Mouse (Mus musculus): Measurements from ENCODE around the gene Smco3. TPM values are rescaled to one million over a fixed set of nuclear protein-coding genes. Genes with fewer than 3 reads are reported as not detected.
A peak's percentile ranks its signal among the peaks of the same experiment; 100 is the strongest.

Smco3 gene
- polyA plus RNA-seq, 1 experiment = not detected

- H3K36me3 ChIP-seq (ENCODE audit: control insufficient read depth, insufficient read depth, low read length) = no peaks in the 10 kb centered on the region
- TF ChIP-seq POLR2A (IDR thresholded peaks at IDR 0.05; ENCODE audit: low read depth, low read length) (no peak), CTCF (IDR thresholded peaks at IDR 0.05; ENCODE audit: extremely low read depth, insufficient read depth, insufficient read length, insufficient replicate concordance) (no peak)
- no peak overlapping the region for H3K4me3 ChIP-seq (ENCODE audit: extremely low read depth, insufficient read depth, insufficient read length)
- no peak overlapping the region for H3K27ac ChIP-seq (ENCODE audit: insufficient read depth, low read length)
- 83% methylated on average over 8 of the region's 8 CpGs for WGBS
- DNase-seq (ENCODE audit: low read depth in 1 of 2, low spot score in 2 of 2) = no peak
- peaks cover 9% of the 10 kb centered on the region; the same call in 1 of the 2 replicates for H3K4me1 ChIP-seq (ENCODE audit: control insufficient read depth, insufficient read depth, insufficient read length)
- no peaks in the 10 kb centered on the region for H3K27me3 ChIP-seq (ENCODE audit: control insufficient read depth, insufficient read depth, low read length)
Observed at GRCm38 (mm10) chr6:136848399-136848798, 13.1 kb upstream of the Smco3 start.

- H3K36me3 ChIP-seq (ENCODE audit: control insufficient read depth, insufficient read depth, low read length) = no peaks in the 10 kb centered on the region
- H3K4me3 ChIP-seq (ENCODE audit: extremely low read depth, insufficient read depth, insufficient read length) = no peak overlapping the region
Observed at GRCm38 (mm10) chr6:136847790-136848189, 12.5 kb upstream of the Smco3 start.

GRCm38 (mm10) chr6:136847267-136847666 is 12.0 kb upstream of the Smco3 start:
- Histone ChIP-seq H3K36me3 (ENCODE audit: control insufficient read depth, insufficient read depth, low read length) (no peaks in the 10 kb centered on the region), H3K4me1 (ENCODE audit: control insufficient read depth, insufficient read depth, insufficient read length) (0 out of 2 replicates have a peak, but pooled peaks cover 5% of the 10 kb centered on the region), H3K27me3 (ENCODE audit: control insufficient read depth, insufficient read depth, low read length) (no peaks in the 10 kb centered on the region), H3K27ac (ENCODE audit: insufficient read depth, low read length) (no peak overlapping the region), H3K4me3 (ENCODE audit: extremely low read depth, insufficient read depth, insufficient read length) (no peak overlapping the region)
- 96% methylated on average over 3 of the region's 3 CpGs for WGBS
- no peak for TF ChIP-seq CTCF (IDR thresholded peaks at IDR 0.05; ENCODE audit: extremely low read depth, insufficient read depth, insufficient read length, insufficient replicate concordance)
- TF ChIP-seq POLR2A (IDR thresholded peaks at IDR 0.05; ENCODE audit: low read depth, low read length) = no peak
- DNase-seq (ENCODE audit: low read depth in 1 of 2, low spot score in 2 of 2) = no peak

More at GRCm38 (mm10) chr6:136847790-136848189, 12.5 kb upstream of the Smco3 start:
- Histone ChIP-seq H3K27me3 (ENCODE audit: control insufficient read depth, insufficient read depth, low read length) (no peaks in the 10 kb centered on the region), H3K4me1 (ENCODE audit: control insufficient read depth, insufficient read depth, insufficient read length) (peaks cover 8% of the 10 kb centered on the region; the same call in 1 of the 2 replicates), H3K27ac (ENCODE audit: insufficient read depth, low read length) (no peak overlapping the region)
- WGBS = 17% methylated on average over 2 of the region's 2 CpGs
- peak in 1 of 2 experiments; percentile 61 for DNase-seq (ENCODE audit: low read depth in 1 of 2, low spot score in 2 of 2)
- TF ChIP-seq POLR2A (IDR thresholded peaks at IDR 0.05; ENCODE audit: low read depth, low read length) (no peak), CTCF (IDR thresholded peaks at IDR 0.05; ENCODE audit: extremely low read depth, insufficient read depth, insufficient read length, insufficient replicate concordance) (peak; percentile 61; the same call in 1 of the 2 replicates)

DNA sequence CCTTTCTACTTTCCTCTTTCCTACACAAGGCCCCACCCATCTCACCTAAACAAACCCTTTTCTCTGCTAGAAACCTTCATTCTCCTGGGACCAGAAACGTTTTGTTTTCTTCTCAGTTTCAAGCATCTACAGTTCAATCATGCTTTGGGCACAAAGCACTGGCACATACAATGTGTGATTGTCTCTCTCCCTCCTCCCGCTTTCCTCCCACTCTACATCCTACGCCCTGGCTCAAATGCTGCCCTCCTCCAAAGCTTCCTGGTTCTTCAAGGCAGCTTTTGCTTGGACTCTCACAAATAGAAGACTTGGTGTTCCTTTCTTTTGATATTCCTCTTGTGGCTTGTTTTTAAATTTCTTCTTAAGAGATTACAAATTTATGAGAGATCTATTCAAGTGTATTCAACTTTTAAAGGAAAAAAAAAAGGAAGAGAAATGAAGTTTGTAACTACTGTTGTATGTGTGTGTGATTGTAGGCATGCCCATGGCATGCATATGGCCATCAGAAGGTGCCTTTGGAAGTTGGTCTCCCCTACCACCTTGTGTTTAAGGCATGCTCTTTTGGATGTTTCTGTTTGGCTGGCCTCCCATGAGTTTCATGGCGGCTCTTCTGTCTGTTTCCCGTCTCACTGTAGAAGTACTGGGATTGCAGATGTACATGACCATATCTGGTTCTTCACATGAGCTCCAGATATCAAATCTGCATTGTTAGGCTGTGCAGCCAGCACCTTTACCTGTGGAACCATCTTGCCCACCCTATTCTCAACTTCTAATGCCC is 10.6 kb upstream of the Smco3 start:
- 0 out of 2 replicates have a peak, but pooled peaks cover 5% of the 10 kb centered on the region for H3K4me1 ChIP-seq (ENCODE audit: control insufficient read depth, insufficient read depth, insufficient read length)
- DNase-seq (ENCODE audit: low read depth in 1 of 2, low spot score in 2 of 2) = no peak
- H3K27ac ChIP-seq (ENCODE audit: insufficient read depth, low read length) = no peak overlapping the region
- H3K27me3 ChIP-seq (ENCODE audit: control insufficient read depth, insufficient read depth, low read length) = no peaks in the 10 kb centered on the region
- WGBS = 85% methylated on average over 5 of the region's 5 CpGs
- H3K4me3 ChIP-seq (ENCODE audit: extremely low read depth, insufficient read depth, insufficient read length) = no peak overlapping the region
- no peaks in the 10 kb centered on the region for H3K36me3 ChIP-seq (ENCODE audit: control insufficient read depth, insufficient read depth, low read length)
- TF ChIP-seq POLR2A (IDR thresholded peaks at IDR 0.05; ENCODE audit: low read depth, low read length) = no peak
- TF ChIP-seq CTCF (IDR thresholded peaks at IDR 0.05; ENCODE audit: extremely low read depth, insufficient read depth, insufficient read length, insufficient replicate concordance) = no peak

- TF ChIP-seq POLR2A (IDR thresholded peaks at IDR 0.05; ENCODE audit: low read depth, low read length) = no peak
- WGBS = 94% methylated on average over 2 of the region's 2 CpGs
- no peak overlapping the region for H3K4me3 ChIP-seq (ENCODE audit: extremely low read depth, insufficient read depth, insufficient read length)
Observed at GRCm38 (mm10) chr6:136844903-136845302, 9.7 kb upstream of the Smco3 start.

GRCm38 (mm10) chr6:136837323-136837722 is 2.1 kb upstream of the Smco3 start:
- H3K27ac ChIP-seq (ENCODE audit: insufficient read depth, low read length) = no peak overlapping the region
- H3K4me3 ChIP-seq (ENCODE audit: extremely low read depth, insufficient read depth, insufficient read length) = no peak overlapping the region
- H3K27me3 ChIP-seq (ENCODE audit: control insufficient read depth, insufficient read depth, low read length) = no peaks in the 10 kb centered on the region
- no peak for DNase-seq (ENCODE audit: low read depth in 1 of 2, low spot score in 2 of 2)
- H3K4me1 ChIP-seq (ENCODE audit: control insufficient read depth, insufficient read depth, insufficient read length) = no peaks in the 10 kb centered on the region
- 89% methylated on average over 3 of the region's 3 CpGs for WGBS
- no peaks in the 10 kb centered on the region for H3K36me3 ChIP-seq (ENCODE audit: control insufficient read depth, insufficient read depth, low read length)
- no peak for TF ChIP-seq POLR2A (IDR thresholded peaks at IDR 0.05; ENCODE audit: low read depth, low read length)
- TF ChIP-seq CTCF (IDR thresholded peaks at IDR 0.05; ENCODE audit: extremely low read depth, insufficient read depth, insufficient read length, insufficient replicate concordance) = no peak

More at GRCm38 (mm10) chr6:136844903-136845302, 9.7 kb upstream of the Smco3 start:
- H3K27ac ChIP-seq (ENCODE audit: insufficient read depth, low read length) = no peak overlapping the region
- H3K4me1 ChIP-seq (ENCODE audit: control insufficient read depth, insufficient read depth, insufficient read length) = no peaks in the 10 kb centered on the region
- H3K36me3 ChIP-seq (ENCODE audit: control insufficient read depth, insufficient read depth, low read length) = no peaks in the 10 kb centered on the region
- DNase-seq (ENCODE audit: low read depth in 1 of 2, low spot score in 2 of 2) = no peak
- no peaks in the 10 kb centered on the region for H3K27me3 ChIP-seq (ENCODE audit: control insufficient read depth, insufficient read depth, low read length)

DNA sequence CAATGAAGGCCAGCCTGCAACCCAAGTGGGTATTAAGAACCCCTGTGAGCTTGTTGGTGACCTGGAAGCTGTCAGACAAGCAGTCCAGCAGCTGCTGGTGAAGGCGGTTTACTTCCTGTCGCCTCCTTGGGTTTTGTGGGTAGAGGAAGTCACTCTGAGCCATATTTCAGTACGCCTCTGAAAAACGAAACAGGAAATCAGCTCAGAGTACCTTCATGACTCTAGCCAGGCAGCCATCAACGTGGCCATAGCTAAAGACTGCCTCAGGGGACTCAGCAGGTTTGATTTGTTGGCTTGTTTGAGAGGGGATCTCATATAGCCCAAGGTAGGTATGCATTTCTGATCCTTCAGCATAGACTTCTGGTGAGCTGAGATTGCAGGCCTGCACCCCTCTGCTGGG is 3.5 kb downstream of the Smco3 start:
- H3K4me1 ChIP-seq (ENCODE audit: control insufficient read depth, insufficient read depth, insufficient read length) = no peaks in the 10 kb centered on the region; the same call in 1 of the 2 replicates
- no peaks in the 10 kb centered on the region for H3K36me3 ChIP-seq (ENCODE audit: control insufficient read depth, insufficient read depth, low read length)
- WGBS = 9% methylated on average over 5 of the region's 5 CpGs
- H3K4me3 ChIP-seq (ENCODE audit: extremely low read depth, insufficient read depth, insufficient read length) = no peak overlapping the region
- peak overlapping the region; percentile 19; the same call in 1 of the 2 replicates for H3K27ac ChIP-seq (ENCODE audit: insufficient read depth, low read length)
- peak in 1 of 2 experiments; percentile 49 for DNase-seq (ENCODE audit: low read depth in 1 of 2, low spot score in 2 of 2)
- no peak for TF ChIP-seq POLR2A (IDR thresholded peaks at IDR 0.05; ENCODE audit: low read depth, low read length)
- no peak for TF ChIP-seq CTCF (IDR thresholded peaks at IDR 0.05; ENCODE audit: extremely low read depth, insufficient read depth, insufficient read length, insufficient replicate concordance)
- no peaks in the 10 kb centered on the region for H3K27me3 ChIP-seq (ENCODE audit: control insufficient read depth, insufficient read depth, low read length)

Data from spleen, adult 2 months (tissue).